Mouse (Mus musculus) liver, embryonic 14.5 days (tissue): ENCODE measurements around the gene Maml2. TPM values are rescaled to one million over a fixed set of nuclear protein-coding genes. Genes with fewer than 3 reads are reported as not detected.

Experiments
- ATAC-seq: fragments of 200-750 bp; cut with Nextera tagmentation; 2 replicates; pipeline ENCODE4 v1.8.0; 2017; ENCODE audit warnings: moderate number of reproducible peaks, mild to moderate bottlenecking, moderate library complexity; ENCODE audit not compliant: insufficient read depth
- DNase-seq, 3 experiments: peaks; one replicate each; pipeline ENCODE4 v3.0.0-alpha.2; 2012 to 2013; ENCODE audit warnings: low read depth in 3 of 3, low spot score in 3 of 3
- H3K27ac ChIP-seq: fragments of 300-500 bp; sonication (generic); 2 replicates; pipeline ENCODE4 v1.5.1; 2014; ENCODE audit warnings: moderate library complexity, mild to moderate bottlenecking, control low read depth, inconsistent platforms
- H3K27me3 ChIP-seq: fragments of 300-500 bp; sonication (generic); 2 replicates; pipeline ENCODE4 v1.6.1; 2014; ENCODE audit warnings: mild to moderate bottlenecking, low read length, moderate library complexity; ENCODE audit not compliant: control insufficient read depth, insufficient read depth
- H3K36me3 ChIP-seq: fragments of 300-500 bp; sonication (generic); replicated peaks from 2 replicates; pipeline ENCODE4 v1.6.1; 2014; ENCODE audit warnings: low read depth; ENCODE audit not compliant: control insufficient read depth, insufficient read depth
- H3K4me1 ChIP-seq, 2 experiments: fragments of 200-500 bp in 1 of 2; fragments of 300-500 bp in 1 of 2; sonication (generic) in 1 of 2; replicated peaks; 2 replicates each; pipeline ENCODE4 v1.6.1; 2012 to 2014; ENCODE audit warnings: antibody characterized with exemption in 1 of 2, inconsistent platforms in 1 of 2, low read length in 1 of 2; ENCODE audit not compliant: control insufficient read depth in 2 of 2, insufficient read depth in 2 of 2
- H3K4me2 ChIP-seq: fragments of 300-500 bp; sonication (generic); 2 replicates; pipeline ENCODE4 v1.6.1; 2014; ENCODE audit warnings: low read depth, mild to moderate bottlenecking, control low read depth, moderate library complexity
- H3K4me3 ChIP-seq, 2 experiments: fragments of 200-500 bp in 1 of 2; fragments of 300-500 bp in 1 of 2; sonication (generic) in 1 of 2; 2 replicates each; pipeline ENCODE4 v1.5.1; 2012 to 2014; ENCODE audit warnings: low read depth in 2 of 2, low read length in 2 of 2, mild to moderate bottlenecking in 2 of 2, control low read depth in 1 of 2, inconsistent platforms in 1 of 2, moderate library complexity in 1 of 2; ENCODE audit not compliant: insufficient read depth in 1 of 2
- H3K9ac ChIP-seq: fragments of 300-500 bp; sonication (generic); replicated peaks from 2 replicates; pipeline ENCODE4 v1.6.1; 2014; ENCODE audit warnings: mild to moderate bottlenecking, control low read depth, moderate library complexity
- H3K9me3 ChIP-seq: fragments of 300-500 bp; sonication (generic); 2 replicates; pipeline ENCODE4 v1.6.1; 2016; ENCODE audit warnings: low read length, mixed read lengths; ENCODE audit not compliant: control insufficient read depth
- CTCF ChIP-seq: IDR thresholded peaks from 2 replicates; pipeline ENCODE4 v1.5.1; 2016; ENCODE audit warnings: antibody characterized with exemption, low read depth, control low read depth
- EP300 ChIP-seq: IDR thresholded peaks from 2 replicates; pipeline ENCODE4 v1.6.1; 2016; ENCODE audit warnings: antibody characterized with exemption, low read depth
- WGBS: fragments of 180-500 bp; shearing (Covaris S2); extraction: QIAGEN DNeasy Blood & Tissue Kit; methylation state at CpG from one replicate; pipeline ENCODE4 v1.1.7; 2014; ENCODE audit not compliant: insufficient replicate concordance; 5-methylcytosine and 5-hydroxymethylcytosine counted together
- polyA plus RNA-seq, 2 experiments: library from polyadenylated mRNA; depleted of rRNA in 1 of 2; stranded (reverse) in 1 of 2; unstranded in 1 of 2; fragments of >200 nt; fragmentation: Nextera tagmentation in 1 of 2; extraction: Ambion mirVana in 1 of 2; gene quantifications; 2 replicates each; pipeline versions ENCODE4 v1.2.1 to v1.2.3; 2012 to 2014

Gene Maml2
- polyA plus RNA-seq, 2 experiments, result 0.65 to 0.66 TPM

DNA sequence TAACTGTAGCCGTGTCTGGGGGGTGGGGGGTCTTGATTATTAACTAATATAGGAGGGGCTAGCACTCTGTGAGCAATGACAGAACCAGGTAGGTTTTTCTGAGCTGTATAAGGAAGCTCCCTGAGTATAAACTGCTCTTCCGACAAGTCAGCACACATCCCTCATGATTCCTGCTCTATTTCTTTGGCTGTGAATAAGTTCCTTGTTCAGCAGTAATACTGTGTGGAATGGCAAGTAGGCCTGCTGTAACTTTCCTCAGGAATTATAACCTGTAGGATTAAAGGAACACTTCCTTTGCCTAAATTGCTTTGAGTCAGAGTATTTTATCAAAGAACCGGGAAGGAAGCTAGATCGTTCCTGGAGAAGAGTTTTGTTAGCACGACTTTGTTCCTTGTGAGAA is 283.4 kb downstream of the Maml2 start:
- H3K36me3 ChIP-seq, result no peaks in the 10 kb centered on the region
- DNase-seq (no peak), ATAC-seq (no peak)
- no peak overlapping the region for H3K27ac ChIP-seq
- 50% methylated on average over 5 of the region's 5 CpGs for WGBS
- H3K9me3 ChIP-seq, result no peaks in the 10 kb centered on the region
- TF ChIP-seq EP300 (no peak), CTCF (no peak)
- no peak overlapping the region for H3K9ac ChIP-seq
- no peaks in the 10 kb centered on the region; a peak in 1 of 4 replicates for H3K4me1 ChIP-seq
- no peaks in the 10 kb centered on the region for H3K27me3 ChIP-seq
- no peak overlapping the region for H3K4me2 ChIP-seq
- H3K4me3 ChIP-seq, result no peak overlapping the region

DNA sequence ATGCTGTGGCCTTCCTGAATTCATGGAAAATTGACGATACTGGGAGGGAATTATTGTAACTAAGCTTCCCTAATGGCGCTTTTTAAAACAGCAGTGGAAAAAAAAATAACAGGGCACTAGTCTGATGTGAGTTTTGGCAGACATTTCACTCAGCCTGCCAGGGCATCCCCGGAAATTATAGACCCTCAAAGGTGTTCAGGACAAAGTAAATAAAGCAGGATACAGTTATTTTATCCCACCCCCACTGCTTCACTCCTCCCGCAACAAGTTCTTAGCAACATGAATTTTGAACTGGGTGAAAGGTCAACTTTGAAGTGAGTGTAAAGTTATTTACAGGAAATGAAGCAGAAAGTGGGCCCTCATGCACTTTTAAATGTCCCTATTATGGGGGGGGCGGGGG is 286.2 kb downstream of the Maml2 start:
- Histone ChIP-seq H3K4me3 (no peak overlapping the region), H3K27ac (no peak overlapping the region), H3K36me3 (no peaks in the 10 kb centered on the region), H3K4me1 (peaks cover 0 to 5% of the 10 kb centered on the region in 2 experiments; a peak in 2 of 4 replicates), H3K9ac (no peak overlapping the region), H3K4me2 (no peak overlapping the region), H3K27me3 (no peaks in the 10 kb centered on the region), H3K9me3 (no peaks in the 10 kb centered on the region)
- DNase-seq, result no peak
- TF ChIP-seq CTCF (no peak), EP300 (no peak)
- 55% methylated on average over 5 of the region's 5 CpGs for whole genome bisulfite sequencing
- no peak for ATAC-seq

DNA sequence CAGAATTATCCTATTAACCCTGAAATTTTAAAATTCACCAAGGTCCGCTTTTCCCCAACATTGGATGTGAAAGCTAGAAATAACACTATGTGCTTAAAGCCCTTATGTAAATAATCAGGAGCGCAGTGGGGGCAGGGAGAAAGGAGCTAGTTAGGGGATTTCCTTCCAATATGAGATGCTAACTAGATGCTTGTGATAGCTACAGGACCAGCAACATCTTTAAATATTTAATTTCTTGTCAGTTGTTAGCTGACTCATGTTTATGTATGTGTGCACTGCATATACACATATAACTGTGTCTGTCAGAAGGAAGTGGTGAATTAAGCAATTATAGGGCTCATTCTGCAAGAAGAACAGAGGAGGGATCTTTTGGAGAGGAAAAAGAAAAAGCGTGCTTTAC is 286.7 kb downstream of the Maml2 start:
- 70% methylated on average over 3 of the region's 3 CpGs for WGBS
- ATAC-seq, result no peak
- no peak for DNase-seq

DNA sequence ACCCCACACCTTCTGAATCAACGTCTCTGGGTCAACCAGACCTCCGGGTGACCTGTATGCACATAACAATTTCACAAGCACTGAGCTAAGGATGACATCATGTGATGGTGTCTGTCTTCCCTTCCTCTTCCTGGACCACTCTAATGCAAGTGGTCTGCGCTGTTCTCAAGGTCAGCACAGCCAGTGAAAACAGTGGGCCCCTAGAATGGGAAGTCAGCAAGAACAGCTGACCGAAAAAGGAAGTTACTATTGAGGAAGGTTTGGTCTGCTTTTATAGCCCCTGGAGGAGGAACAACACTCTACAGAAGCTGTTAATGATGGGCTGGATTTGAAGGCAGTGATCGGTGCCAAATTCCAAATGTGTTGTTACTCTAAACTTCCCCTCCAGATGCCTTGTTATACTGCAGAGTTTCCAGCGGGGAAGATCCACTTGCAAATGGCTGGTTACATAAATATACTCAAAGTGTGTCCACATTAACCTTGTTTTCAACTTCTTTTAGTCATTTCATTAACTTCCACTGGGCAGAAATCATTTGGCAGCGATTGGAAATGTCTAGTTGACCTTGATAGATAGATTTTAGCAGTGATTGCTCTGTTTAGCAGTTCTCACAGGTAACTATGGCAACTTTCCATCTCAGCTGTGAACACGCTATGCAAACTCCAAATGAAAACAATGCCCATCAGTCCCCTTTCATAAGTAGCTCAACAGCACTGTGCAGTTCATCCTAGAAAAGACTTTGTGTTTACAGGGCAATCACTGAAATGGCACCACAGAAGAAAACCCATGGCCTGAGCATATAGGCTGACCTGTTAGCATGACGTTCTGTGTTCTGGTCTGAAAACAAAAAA is 289.6 kb downstream of the Maml2 start:
- TF ChIP-seq EP300 (no peak), CTCF (no peak)
- 28% methylated on average over 9 of the region's 9 CpGs for WGBS
- H3K4me3 ChIP-seq, result no peak overlapping the region
- H3K27ac ChIP-seq, result no peak overlapping the region
- H3K9me3 ChIP-seq, result no peaks in the 10 kb centered on the region
- peaks cover 0 to 5% of the 10 kb centered on the region in 2 experiments; a peak in 2 of 4 replicates for H3K4me1 ChIP-seq
- H3K4me2 ChIP-seq, result no peak overlapping the region
- H3K9ac ChIP-seq, result no peak overlapping the region
- DNase-seq, result peak in 1 of 3 experiments; percentile 26
- H3K27me3 ChIP-seq, result no peaks in the 10 kb centered on the region
- H3K36me3 ChIP-seq, result no peaks in the 10 kb centered on the region
- ATAC-seq, result no peak

More for the DNA sequence above, 286.7 kb downstream of the Maml2 start:
- Histone ChIP-seq H3K9me3 (no peaks in the 10 kb centered on the region), H3K9ac (no peak overlapping the region), H3K4me1 (peaks cover 0 to 5% of the 10 kb centered on the region in 2 experiments; a peak in 2 of 4 replicates), H3K27ac (no peak overlapping the region), H3K27me3 (no peaks in the 10 kb centered on the region), H3K4me2 (no peak overlapping the region), H3K36me3 (no peaks in the 10 kb centered on the region), H3K4me3 (no peak overlapping the region)
- TF ChIP-seq CTCF, result no peak
- TF ChIP-seq EP300, result no peak

DNA sequence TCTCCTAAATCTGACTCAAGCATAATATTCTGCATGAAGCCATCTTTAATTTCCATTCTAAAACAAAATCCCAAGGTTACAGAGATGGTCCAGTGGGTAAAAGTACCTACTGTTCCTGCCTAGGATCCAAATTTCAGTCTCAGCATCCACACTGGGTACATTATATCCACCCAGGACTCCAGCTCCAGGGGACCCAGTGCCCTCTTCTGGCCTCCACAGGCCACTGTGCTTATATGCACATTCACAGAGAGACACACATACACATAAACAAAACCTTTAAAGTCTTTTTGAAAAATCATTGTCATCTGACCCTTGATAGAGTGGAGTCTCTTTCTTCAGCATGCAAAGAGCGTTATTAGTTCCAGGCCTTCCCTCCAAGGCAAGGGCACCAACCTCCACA is 291.0 kb downstream of the Maml2 start:
- Histone ChIP-seq H3K9ac (no peak overlapping the region), H3K36me3 (no peaks in the 10 kb centered on the region), H3K4me1 (peaks cover 0 to 5% of the 10 kb centered on the region in 2 experiments; a peak in 2 of 4 replicates), H3K27ac (no peak overlapping the region), H3K27me3 (no peaks in the 10 kb centered on the region), H3K4me3 (no peak overlapping the region), H3K9me3 (no peaks in the 10 kb centered on the region), H3K4me2 (no peak overlapping the region)
- no peak for DNase-seq
- ATAC-seq, result no peak
- TF ChIP-seq CTCF (no peak), EP300 (no peak)
- 81% methylated on average over 1 of the region's 1 CpGs for WGBS
